Mouse (Mus musculus) lung, postnatal 36 days (tissue): ENCODE data around the gene Rnf182.

Source experiments
- DNase-seq: peaks from one replicate; pipeline ENCODE4 v3.0.0; 2022; ENCODE audit warnings: mixed read lengths

The Rnf182 gene

GRCm38 (mm10) chr13:43704533-43705116 is 89.1 kb downstream of the Rnf182 start:
- no peak for DNase-seq

GRCm38 (mm10) chr13:43706387-43706786 is 90.9 kb downstream of the Rnf182 start:
- DNase-seq, result no peak

- DNase-seq, result no peak
Measured at GRCm38 (mm10) chr13:43709529-43709928, 94.0 kb downstream of the Rnf182 start.

- DNase-seq, result no peak
Measured at GRCm38 (mm10) chr13:43711708-43712314, 96.3 kb downstream of the Rnf182 start.

GRCm38 (mm10) chr13:43714741-43715140 is 99.2 kb downstream of the Rnf182 start:
- DNase-seq, result no peak

- no peak for DNase-seq
Measured at GRCm38 (mm10) chr13:43715466-43715865, 100.0 kb downstream of the Rnf182 start.

GRCm38 (mm10) chr13:43716514-43717036 is 101.1 kb downstream of the Rnf182 start:
- DNase-seq, result no peak

- DNase-seq, result no peak
Measured at GRCm38 (mm10) chr13:43718173-43718572, 102.7 kb downstream of the Rnf182 start.

GRCm38 (mm10) chr13:43720496-43720895 is 105.0 kb downstream of the Rnf182 start:
- no peak for DNase-seq
